Mouse (Mus musculus): ENCODE results near the gene Pla2g5.
A peak's percentile ranks its signal among the peaks of the same experiment; 100 is the strongest.
"Not testable (repeated sequence)": the region's sequence is repeated elsewhere in the genome, so short reads cannot be mapped to it uniquely, and the experiment has no call there.

The Pla2g5 gene

DNA sequence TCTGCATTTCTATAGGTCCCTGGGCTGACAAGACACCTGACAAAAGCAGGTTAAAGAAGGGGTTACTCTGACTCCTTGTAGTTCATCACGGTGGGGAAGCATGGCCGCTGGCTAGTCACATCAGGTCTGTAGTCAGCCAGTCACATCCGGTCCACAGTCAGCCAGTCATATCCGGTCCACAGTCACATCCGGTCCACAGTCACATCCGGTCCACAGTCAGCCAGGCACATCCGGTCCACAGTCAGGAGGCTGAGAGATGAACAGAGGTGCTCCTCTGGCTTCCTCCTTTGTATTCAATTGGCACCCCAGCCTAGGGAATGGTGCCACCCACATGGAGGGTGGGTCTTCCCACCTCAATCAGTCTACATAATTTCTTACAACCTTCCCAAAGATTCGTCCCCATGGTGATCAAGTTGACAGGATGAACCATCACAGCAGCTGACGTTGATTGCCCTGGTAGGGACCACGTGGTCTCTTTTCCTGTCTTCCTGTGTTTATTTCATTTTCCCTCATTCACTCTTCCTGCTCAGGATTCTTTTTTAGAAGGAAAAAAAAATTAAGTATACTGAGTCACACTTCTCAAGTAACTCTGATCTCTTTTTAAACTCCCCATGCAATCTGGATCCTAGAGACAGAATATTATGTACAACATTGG, at the start of gene Pla2g5:
Gene Pla2g5, minus strand, starts transcription at position 139 of the 655 bp plus-strand sequence.
- peak; percentile 41 for DNase-seq

DNA sequence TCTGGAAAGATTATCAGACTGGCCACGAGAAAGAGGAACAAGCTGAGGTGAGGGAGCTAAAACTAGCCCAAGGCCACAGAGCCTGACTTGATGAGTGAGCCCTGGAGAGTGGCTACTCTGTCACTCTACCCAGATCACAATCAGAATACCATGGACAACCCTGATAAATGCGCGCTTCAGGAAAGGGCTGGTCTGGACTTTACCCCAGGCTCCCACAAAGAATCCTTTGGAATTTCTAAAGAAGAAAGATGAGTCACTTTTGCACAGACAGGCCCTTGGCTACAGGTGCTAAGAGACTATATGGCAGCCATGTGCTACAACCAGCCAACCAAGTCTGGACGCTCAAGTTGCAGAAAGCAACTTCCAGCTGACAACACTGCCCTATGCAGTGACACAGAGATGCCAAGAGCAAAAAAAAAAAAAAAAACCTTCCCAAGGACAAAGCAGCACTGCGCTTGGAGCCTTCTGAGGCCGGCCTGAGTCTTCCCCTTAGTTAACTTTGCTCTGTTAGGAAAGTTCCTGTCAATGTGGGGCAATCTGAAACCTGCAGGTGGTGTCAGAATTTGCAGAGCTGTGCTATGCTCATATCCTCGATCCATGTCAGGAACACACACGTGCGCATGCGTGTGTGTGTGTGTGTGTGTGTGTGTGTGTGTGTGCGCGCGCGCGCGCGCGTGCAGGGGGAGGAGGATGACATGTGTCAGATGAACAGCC, 42.5 kb upstream of the Pla2g5 start:
- no peak for DNase-seq

GRCm38 (mm10) chr4:138899361-138899760, 36.1 kb upstream of the Pla2g5 start:
- no peak for DNase-seq

- not testable (repeated sequence) for DNase-seq
Measured at GRCm38 (mm10) chr4:138893789-138894188, 30.5 kb upstream of the Pla2g5 start.

DNA sequence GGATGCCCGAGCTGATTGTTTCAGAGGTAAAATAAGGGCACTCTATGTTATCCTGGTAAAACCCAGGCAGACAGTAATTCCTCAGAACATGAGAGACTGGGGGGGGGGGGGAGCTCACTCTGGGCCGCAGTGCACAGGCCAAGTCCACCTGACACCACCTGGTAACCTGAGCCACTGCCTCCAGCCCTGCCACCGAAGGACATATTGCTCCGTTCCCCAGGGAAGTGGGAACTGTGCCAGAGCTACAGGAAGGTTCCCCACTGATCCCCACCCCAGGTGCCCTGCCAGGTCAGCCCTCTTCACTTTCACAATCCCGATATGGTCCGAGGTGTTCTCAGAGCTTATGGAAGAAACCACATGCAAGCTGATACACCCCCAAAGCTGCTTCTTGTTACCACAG, 29.4 kb upstream of the Pla2g5 start:
- peak; percentile 29 for DNase-seq

- DNase-seq = peak; percentile 65
Measured at GRCm38 (mm10) chr4:138889635-138890034, 26.4 kb upstream of the Pla2g5 start.

DNA sequence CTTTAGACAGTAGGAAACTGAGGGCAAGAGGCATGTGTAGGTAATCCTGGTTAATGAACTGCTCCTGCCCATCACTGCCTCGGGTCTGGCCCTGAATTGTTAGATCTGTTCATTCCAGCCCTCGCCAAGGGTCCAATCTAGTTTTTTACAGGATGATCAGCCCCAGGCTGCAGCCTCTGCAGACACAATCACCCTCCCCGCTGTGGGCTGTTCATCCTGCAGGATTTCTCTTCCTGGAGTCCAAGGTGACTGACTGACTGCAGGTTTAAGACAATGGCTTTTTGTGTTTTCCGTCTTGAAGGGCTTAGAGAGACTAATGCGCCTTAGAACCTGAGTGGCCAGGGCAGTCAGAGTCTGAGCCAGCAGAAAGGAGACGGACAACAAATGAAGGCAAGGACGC, 25.9 kb upstream of the Pla2g5 start:
- DNase-seq = no peak

DNA sequence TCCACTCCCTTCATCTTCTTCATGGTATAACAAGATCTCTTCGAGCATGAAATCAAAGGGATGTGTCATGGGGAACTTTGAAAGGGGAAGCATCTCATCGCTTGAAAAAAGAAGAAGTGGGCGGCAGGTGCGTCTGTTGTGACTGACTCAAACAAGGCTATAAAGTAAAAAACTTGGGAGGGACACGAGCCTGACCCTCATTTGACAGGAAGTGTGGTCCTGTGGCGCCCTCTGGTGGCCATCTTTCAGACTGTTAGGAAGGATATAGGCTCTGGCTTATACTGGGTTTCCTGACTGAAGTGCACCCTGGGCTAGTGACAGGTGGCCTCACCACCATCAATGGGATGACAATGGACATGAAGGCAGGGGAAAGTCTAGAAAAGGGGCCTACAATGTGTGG, 21.0 kb upstream of the Pla2g5 start:
- peak; percentile 91 for DNase-seq

GRCm38 (mm10) chr4:138882179-138882578, 18.9 kb upstream of the Pla2g5 start:
- DNase-seq = peak; percentile 45

DNA sequence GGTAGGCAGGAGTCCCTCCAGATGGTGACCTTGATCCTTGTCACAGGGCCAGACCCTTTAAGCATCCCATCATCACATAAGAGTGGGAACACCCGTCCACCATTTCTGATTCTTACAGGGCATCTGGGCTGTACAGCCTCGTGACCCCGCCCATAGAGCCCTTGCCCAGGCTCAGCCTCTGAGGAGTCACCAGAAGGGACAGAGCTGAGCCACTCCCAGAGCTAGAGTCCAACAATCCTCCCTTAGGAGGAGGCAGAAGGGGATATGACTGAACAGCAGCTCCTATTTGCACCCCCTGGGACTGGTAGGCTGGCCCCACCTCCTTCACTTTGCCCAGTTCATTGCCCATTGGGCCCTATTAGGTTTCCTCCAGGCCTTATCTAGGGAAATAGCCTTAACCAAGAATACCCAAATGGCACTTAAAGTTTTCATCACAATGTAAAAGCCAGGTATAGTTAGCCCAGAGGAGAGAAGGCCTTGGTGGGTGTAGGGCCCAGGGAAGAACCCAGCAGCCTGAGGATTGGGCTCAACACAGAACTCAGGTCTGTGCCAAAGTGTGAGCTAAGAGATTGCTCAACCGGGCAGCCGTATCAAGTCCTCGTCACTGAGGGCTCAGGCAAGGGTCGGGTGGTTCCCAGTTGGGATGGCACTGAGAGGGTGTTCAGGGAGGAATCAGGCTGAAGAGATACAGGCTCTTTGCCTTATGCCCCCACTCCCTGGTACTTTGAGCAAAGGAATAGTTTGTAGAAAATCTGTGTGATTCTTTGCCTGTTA, 17.7 kb upstream of the Pla2g5 start:
- no peak for DNase-seq

DNA sequence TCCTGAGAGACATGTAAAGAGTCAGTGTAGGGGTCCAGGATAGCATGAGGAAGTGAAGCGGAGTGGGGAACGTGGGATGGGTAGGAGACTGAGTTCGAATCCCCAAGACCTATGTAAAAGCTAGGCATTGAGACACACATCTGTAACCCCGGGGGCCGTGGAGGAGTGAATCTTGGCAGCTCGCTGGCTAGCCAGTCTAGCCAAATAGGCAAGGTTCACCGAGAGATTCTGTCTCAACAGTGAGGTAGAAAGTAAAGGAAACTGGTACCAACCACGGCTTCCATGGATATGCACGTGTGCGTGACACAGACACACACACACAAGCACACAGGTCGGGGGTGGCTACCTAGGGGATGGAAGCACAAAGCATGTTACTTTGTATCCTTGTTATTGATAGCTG, 16.5 kb upstream of the Pla2g5 start:
- no peak for DNase-seq

GRCm38 (mm10) chr4:138878783-138879182, 15.5 kb upstream of the Pla2g5 start:
- DNase-seq = peak; percentile 56

- DNase-seq = no peak
Measured at GRCm38 (mm10) chr4:138877731-138878130, 14.4 kb upstream of the Pla2g5 start, which contains the start of gene Pla2g2e. Pla2g2e (plus strand) TSS chr4:138877942.

GRCm38 (mm10) chr4:138875986-138876385, 12.7 kb upstream of the Pla2g5 start:
- no peak for DNase-seq

GRCm38 (mm10) chr4:138875275-138875674, 12.0 kb upstream of the Pla2g5 start:
- DNase-seq = not testable (repeated sequence)

DNA sequence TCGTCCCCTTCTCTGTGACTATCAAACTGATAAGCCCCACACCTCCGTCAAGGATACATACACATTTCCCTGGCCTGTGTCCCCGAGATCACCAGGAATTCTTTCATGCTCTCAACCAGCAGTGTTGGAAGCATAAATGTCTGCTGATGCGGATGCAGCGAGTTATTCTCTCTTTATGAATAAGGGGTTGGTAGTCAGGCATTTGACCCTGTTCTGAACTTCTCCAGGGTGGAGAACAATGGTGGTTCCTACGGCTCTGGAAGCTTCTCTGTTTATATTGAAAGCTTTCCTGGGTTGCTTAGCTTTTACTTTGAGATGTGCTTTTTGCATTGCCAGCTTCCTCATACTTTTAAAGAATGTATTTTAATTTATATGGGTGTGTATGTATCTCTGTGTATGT, 10.6 kb upstream of the Pla2g5 start, which contains the start of gene Gm13030:
Gene Gm13030, minus strand, starts transcription at position 101 of the 400 bp plus-strand sequence.
- no peak for DNase-seq

GRCm38 (mm10) chr4:138868666-138869065, 5.4 kb upstream of the Pla2g5 start:
- no peak for DNase-seq

DNA sequence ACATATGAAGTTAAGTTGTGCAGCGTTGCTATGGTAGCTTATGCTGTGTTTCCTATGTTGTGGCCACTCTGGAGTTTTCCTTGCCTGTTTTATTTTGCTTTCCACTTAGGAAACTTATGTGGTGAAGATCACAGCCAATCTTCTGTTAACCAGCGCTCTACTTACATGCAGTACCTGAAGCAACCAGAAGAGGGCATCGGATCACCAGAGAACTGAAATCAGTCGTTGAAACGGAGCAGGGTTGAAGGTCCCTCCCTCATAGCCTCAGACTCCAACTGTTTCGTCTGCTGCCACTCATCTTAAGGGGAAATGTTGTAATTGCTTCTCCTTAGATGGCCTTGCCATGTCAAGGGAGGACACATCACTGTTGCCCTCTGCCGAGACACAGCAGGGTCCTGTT, 3.1 kb upstream of the Pla2g5 start:
- DNase-seq = peak; percentile 90

DNA sequence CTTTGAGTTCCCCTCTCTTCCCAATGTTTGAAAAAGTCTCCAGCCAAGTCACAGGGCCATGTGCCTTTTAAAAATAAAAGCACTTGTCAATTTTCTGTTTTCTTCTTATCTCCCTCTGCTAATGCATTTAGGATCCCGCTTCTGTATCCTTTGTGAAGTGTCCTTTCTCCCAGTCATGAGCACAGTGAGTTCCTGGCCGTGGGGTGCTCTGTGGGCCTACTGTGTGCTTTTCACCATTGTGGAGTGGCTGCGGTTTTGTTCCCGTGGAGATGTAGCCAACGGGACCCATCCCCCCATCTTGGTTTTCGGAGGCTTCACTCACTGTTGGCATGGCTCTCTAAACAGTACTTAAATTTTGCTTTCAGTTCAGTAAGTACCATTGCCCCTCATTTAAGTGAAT, 2.7 kb upstream of the Pla2g5 start:
- DNase-seq = no peak

DNA sequence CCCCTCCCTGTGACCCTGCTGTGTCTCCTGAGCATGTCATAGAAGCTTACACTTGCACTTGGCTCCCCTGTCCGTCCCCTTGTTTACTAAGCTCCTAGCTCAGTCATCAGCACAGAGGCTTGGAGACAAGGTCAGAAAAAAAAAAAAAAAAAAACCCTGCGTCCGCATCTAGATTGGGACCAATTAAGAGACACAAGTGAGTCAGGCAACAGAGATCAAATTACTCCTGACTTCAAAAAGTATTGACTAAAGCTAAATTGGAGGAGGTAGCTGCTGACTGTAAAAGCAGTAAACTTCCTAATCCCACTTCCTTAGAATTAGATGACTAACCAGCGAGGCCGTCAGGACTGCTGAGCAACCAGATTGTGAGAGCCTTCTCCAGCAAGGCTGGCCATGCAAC, 1.8 kb upstream of the Pla2g5 start:
- DNase-seq = no peak

DNA sequence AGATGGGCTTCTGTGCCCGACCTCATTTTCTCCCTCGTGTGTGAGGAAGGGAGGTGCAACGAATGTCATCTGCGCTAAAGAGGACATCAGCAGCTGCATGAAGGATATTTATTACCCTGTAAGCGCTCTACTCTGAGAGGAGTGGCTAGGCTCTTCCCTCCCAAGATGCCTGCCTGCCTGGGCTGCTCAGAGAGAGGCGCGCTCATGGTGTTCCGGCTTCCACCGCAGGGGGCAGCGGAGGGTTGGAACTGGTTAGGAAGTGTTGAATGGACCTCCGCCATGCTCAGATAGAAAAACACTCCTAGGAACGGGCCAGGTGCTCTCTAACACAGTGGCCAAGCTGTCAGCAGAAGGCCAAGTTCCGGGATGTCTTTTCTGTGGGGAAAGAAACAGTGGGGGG, 3.6 kb downstream of the Pla2g5 start:
- peak; percentile 87 for DNase-seq

DNA sequence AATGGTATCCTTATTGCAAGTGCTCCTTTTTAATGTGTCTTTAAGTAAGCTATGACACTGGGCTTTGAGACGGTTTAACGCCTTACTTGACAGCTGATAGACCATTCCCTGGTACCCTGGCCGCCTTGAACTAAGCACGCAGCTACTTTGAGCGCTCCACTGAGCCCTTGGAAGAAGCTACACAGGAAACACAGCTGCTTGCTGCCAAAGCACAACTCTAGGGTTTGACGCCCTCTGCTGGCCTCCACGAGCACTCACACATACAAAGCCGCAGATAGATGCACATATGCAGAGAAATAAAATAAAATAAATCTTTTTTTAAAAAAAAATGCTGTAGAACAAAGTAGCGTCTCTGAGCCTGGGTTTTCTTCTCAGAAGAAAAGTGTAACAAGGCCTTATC, 4.0 kb downstream of the Pla2g5 start:
- no peak for DNase-seq

GRCm38 (mm10) chr4:138858446-138858845, 4.8 kb downstream of the Pla2g5 start:
- DNase-seq = no peak

DNA sequence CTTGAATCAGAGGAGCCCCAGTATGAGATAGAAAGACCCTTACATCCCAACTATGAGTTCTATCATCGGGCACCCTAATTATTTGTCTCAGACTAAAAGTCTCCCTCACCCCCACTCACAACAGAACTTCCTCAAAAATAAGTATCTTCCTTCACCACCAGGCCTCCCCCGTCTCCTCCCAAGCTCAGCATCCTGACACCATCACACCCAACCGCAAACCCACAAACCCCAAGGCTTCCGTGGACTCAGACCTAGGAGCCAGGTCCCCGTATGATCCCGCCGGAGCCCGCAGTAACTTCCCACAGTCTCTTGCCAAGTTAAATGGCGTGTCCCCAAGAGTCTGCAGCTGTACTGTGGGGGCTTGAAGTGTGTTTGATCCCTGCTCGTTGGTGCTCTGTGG, 5.7 kb downstream of the Pla2g5 start:
- no peak for DNase-seq

Data from lung, postnatal 10 days (tissue).